Mouse (Mus musculus): ENCODE measurements around the gene Zfp273. TPM values are rescaled to one million over a fixed set of nuclear protein-coding genes. Genes with fewer than 3 reads are reported as not detected.
"Not testable (repeated sequence)": the region's sequence is repeated elsewhere in the genome, so short reads cannot be mapped to it uniquely, and the experiment has no call there.

Zfp273 gene
- polyA plus RNA-seq (2015; fragmentation: Nextera tagmentation; extraction: Ambion mirVana) = 13.3 and 15.0 TPM in 2 replicates

GRCm38 (mm10) chr13:67813710-67814660 lies at the start of gene Zfp273:
Gene Zfp273, plus strand, starts transcription at chr13:67813740.
- no peaks in the 10 kb centered on the region for H3K27me3 ChIP-seq (ENCODE audit: control insufficient read depth, insufficient read depth, low read depth, low read length)
- H3K4me3 ChIP-seq (ENCODE audit: low read depth, low read length) = peak within 1 kb of the TSS; percentile 74
- peak within 1 kb of the TSS; percentile 88 for H3K27ac ChIP-seq (ENCODE audit: low read length)
- ATAC-seq = peak; percentile 97
- H3K4me2 ChIP-seq (ENCODE audit: low read length) = peak within 1 kb of the TSS; percentile 85
- H3K4me1 ChIP-seq (ENCODE audit: control insufficient read depth, insufficient read depth, low read length) = peaks cover 5% of the 10 kb centered on the region; the same call in 1 of the 2 replicates
- peaks cover 13% of the 10 kb centered on the region for H3K9me3 ChIP-seq (replicated peaks; ENCODE audit: control insufficient read depth, low read length, poor library complexity, severe bottlenecking)
- WGBS = 3% methylated on average over 31 of the region's 31 CpGs
- H3K36me3 ChIP-seq (ENCODE audit: control insufficient read depth, insufficient read depth, low read length) = peaks cover 8% of the 10 kb centered on the region
- H3K9ac ChIP-seq (ENCODE audit: low read depth, low read length) = peak within 1 kb of the TSS; percentile 83

DNA sequence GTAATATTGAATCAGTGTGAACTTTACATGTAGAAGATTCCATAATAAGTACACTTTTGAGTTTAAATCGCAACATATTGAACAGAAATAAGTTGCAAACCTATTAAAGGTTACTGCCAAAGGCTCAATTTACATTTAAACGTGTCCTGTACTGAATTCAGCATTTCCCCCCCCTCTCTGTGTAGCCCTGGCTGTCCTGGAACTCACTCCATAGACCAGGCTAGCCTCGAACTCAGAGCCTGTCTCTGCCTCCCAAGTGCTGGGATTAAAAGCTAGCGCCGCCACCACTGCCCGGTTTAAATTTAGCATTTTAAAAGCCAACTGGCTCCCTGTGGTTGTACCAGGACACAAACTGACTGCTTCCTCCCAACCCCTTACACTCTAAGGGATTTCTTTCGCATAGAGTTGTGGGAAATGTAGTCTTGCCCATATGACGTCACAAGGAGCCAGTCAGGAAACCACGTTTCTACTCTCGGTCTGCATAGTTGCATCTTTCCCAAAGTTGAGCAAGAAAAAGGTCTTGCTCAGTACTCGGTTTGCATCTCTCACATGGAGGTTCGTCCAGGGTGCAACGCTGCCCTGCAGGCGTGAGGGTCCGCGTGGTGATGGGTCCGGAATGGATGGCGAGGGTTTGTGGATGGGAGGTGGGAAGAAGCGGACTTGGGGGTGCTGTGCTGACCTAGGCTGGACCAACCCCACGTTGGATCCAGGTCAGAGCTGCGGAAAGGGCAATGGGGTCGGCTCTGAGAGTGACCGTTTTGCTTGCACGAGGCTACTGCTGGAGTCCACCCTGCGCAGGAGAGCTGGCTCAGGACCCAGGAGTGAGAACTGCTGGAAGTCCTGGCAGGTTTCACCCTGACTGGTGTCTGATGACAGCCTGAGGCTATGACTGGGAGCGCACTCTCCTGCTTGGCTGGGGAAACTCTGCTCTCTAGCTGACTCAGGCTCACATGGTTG lies 34.0 kb upstream of the Zfp273 start, which contains the start of gene Zfp493:
TSS of gene Zfp493 (plus strand) at position 429 of the 957 bp plus-strand sequence.
- Histone ChIP-seq H3K4me2 (ENCODE audit: low read length) (peak within 1 kb of the TSS; percentile 88), H3K9me3 (replicated peaks; ENCODE audit: control insufficient read depth, low read length, poor library complexity, severe bottlenecking) (no peaks in the 10 kb centered on the region), H3K4me3 (ENCODE audit: low read depth, low read length) (peak within 1 kb of the TSS; percentile 69), H3K36me3 (ENCODE audit: control insufficient read depth, insufficient read depth, low read length) (no peaks in the 10 kb centered on the region), H3K27ac (ENCODE audit: low read length) (peak within 1 kb of the TSS; percentile 34; the same call in 1 of the 2 replicates), H3K9ac (ENCODE audit: low read depth, low read length) (peak within 1 kb of the TSS; percentile 73), H3K27me3 (ENCODE audit: control insufficient read depth, insufficient read depth, low read depth, low read length) (no peaks in the 10 kb centered on the region), H3K4me1 (ENCODE audit: control insufficient read depth, insufficient read depth, low read length) (peaks cover 3% of the 10 kb centered on the region; the same call in 1 of the 2 replicates)
- peak; percentile 99 for ATAC-seq
- 8% methylated on average over 26 of the region's 26 CpGs for WGBS

DNA sequence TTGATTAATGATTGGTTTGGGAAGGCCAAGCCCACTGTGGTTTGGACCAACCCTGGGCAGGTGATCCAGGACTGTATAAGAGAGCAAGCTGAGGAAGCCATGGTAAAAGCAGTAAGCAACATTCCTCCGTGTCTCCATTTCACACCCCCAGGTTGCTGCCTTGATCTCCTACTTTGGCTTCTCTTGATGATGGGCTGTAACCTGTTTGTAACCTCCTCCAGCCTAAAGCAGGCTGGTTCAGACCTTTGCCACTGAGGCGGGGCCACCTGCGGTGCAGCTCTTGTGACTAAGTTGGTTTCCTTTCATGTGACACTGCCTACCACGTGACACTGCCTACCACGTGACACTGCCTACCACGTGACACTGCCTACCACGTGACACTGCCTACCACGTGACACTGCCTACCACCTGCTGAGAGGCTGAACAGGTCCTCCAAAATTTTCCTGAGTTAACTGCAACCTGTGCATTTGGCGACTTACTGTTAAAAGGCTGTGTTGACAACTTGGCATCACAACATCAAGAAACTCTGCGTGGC lies 21.6 kb upstream of the Zfp273 start:
- Histone ChIP-seq H3K27me3 (ENCODE audit: control insufficient read depth, insufficient read depth, low read depth, low read length) (no peaks in the 10 kb centered on the region), H3K4me3 (ENCODE audit: low read depth, low read length) (no peak overlapping the region), H3K4me2 (ENCODE audit: low read length) (no peak overlapping the region), H3K36me3 (ENCODE audit: control insufficient read depth, insufficient read depth, low read length) (peaks cover 13% of the 10 kb centered on the region), H3K9ac (ENCODE audit: low read depth, low read length) (no peak overlapping the region), H3K4me1 (ENCODE audit: control insufficient read depth, insufficient read depth, low read length) (no peaks in the 10 kb centered on the region), H3K9me3 (replicated peaks; ENCODE audit: control insufficient read depth, low read length, poor library complexity, severe bottlenecking) (no peaks in the 10 kb centered on the region), H3K27ac (ENCODE audit: low read length) (no peak overlapping the region)
- ATAC-seq = no peak
- 93% methylated on average over 10 of the region's 10 CpGs for WGBS

DNA sequence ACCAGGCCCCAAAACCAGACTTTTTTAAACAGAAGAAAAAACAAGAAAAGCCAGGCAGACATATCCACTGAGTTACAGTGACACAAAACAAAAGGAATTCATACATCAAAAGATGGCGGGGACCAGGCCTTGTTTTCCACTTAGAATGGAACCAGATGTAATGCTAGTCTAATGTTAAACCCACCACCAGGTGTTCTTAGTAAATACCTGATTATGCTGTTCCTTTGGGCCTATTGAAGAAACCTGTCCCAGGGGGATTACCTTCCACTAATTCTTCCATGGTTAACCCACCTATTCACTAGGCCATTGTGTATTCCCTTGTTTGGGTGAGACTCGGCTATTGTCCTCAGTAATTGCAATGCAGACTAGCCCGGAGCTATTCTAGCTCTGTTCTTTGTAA lies 14.9 kb upstream of the Zfp273 start:
- Histone ChIP-seq H3K4me2 (ENCODE audit: low read length) (no peak overlapping the region), H3K27me3 (ENCODE audit: control insufficient read depth, insufficient read depth, low read depth, low read length) (no peaks in the 10 kb centered on the region), H3K4me3 (ENCODE audit: low read depth, low read length) (no peak overlapping the region), H3K9ac (ENCODE audit: low read depth, low read length) (no peak overlapping the region), H3K36me3 (ENCODE audit: control insufficient read depth, insufficient read depth, low read length) (no peaks in the 10 kb centered on the region), H3K9me3 (replicated peaks; ENCODE audit: control insufficient read depth, low read length, poor library complexity, severe bottlenecking) (no peaks in the 10 kb centered on the region), H3K4me1 (ENCODE audit: control insufficient read depth, insufficient read depth, low read length) (no peaks in the 10 kb centered on the region), H3K27ac (ENCODE audit: low read length) (no peak overlapping the region)
- no peak for ATAC-seq
- 66% methylated on average over 3 of the region's 3 CpGs for WGBS

DNA sequence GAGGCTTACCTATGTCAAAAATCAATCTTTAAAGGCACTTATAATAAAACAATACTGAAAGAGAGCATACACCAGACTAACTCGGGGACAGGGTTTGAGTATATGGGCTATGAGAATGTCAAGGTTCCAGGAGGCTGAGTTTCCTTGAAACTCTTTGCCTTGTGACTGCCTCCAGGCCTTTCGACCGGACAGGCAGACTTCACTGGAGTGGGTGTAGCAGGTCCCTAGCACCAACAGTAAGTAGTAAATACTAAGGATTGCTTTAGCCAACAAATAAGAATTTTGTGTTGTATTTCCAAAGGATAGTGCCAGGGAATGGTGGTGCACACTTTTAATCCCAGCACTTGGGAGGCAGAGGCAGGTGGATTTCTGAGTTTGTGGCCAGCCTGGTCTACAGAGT lies 14.4 kb upstream of the Zfp273 start:
- not testable (repeated sequence) for ATAC-seq; H3K4me1 ChIP-seq (ENCODE audit: control insufficient read depth, insufficient read depth, low read length); H3K9ac ChIP-seq (ENCODE audit: low read depth, low read length); H3K27ac ChIP-seq (ENCODE audit: low read length); H3K4me3 ChIP-seq (ENCODE audit: low read depth, low read length); H3K27me3 ChIP-seq (ENCODE audit: control insufficient read depth, insufficient read depth, low read depth, low read length); H3K9me3 ChIP-seq (replicated peaks; ENCODE audit: control insufficient read depth, low read length, poor library complexity, severe bottlenecking); H3K36me3 ChIP-seq (ENCODE audit: control insufficient read depth, insufficient read depth, low read length); H3K4me2 ChIP-seq (ENCODE audit: low read length)
- WGBS = 89% methylated on average over 3 of the region's 3 CpGs

DNA sequence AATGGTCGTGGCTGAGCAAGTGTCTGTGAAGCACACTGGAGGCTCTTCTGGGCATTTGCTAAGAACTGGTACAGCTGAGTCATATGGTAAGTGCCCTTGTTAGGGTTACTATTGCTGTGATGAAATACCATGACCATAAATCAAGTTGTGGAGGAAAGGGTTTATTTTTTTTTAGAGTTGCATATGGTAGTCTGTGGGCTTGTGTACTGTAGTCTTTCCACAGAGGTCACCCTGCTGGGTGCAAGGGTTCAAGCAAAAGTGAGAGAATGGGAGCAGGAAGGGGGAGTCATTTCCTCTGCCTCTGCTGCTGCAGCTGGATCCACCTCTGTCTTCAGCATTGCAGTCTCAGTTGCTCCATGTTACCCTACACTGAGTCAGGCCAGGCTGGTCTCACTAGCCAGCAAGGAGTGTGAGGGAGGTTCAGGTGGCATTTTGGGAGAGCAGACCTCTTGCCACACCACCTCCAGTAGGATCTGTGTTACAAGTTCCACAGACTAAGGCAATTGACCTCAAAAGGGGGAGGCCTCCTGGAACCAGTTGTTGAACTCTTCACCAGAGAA lies 1.8 kb upstream of the Zfp273 start:
- no peak overlapping the region for H3K9ac ChIP-seq (ENCODE audit: low read depth, low read length)
- WGBS = 76% methylated on average over 1 of the region's 1 CpGs
- peaks cover 5% of the 10 kb centered on the region; the same call in 1 of the 2 replicates for H3K4me1 ChIP-seq (ENCODE audit: control insufficient read depth, insufficient read depth, low read length)
- no peak overlapping the region for H3K4me3 ChIP-seq (ENCODE audit: low read depth, low read length)
- H3K9me3 ChIP-seq (replicated peaks; ENCODE audit: control insufficient read depth, low read length, poor library complexity, severe bottlenecking) = no peaks in the 10 kb centered on the region
- no peak overlapping the region for H3K27ac ChIP-seq (ENCODE audit: low read length)
- no peak for ATAC-seq
- no peaks in the 10 kb centered on the region for H3K36me3 ChIP-seq (ENCODE audit: control insufficient read depth, insufficient read depth, low read length)
- no peaks in the 10 kb centered on the region for H3K27me3 ChIP-seq (ENCODE audit: control insufficient read depth, insufficient read depth, low read depth, low read length)
- H3K4me2 ChIP-seq (ENCODE audit: low read length) = no peak overlapping the region

GRCm38 (mm10) chr13:67812961-67813709 lies 405 bp upstream of the Zfp273 start:
- peaks cover 6% of the 10 kb centered on the region; the same call in 1 of the 2 replicates for H3K9me3 ChIP-seq (replicated peaks; ENCODE audit: control insufficient read depth, low read length, poor library complexity, severe bottlenecking)
- H3K36me3 ChIP-seq (ENCODE audit: control insufficient read depth, insufficient read depth, low read length) = peaks cover 3% of the 10 kb centered on the region; the same call in 1 of the 2 replicates
- peak overlapping the region; percentile 85 for H3K4me2 ChIP-seq (ENCODE audit: low read length)
- peak overlapping the region; percentile 88; the same call in 1 of the 2 replicates for H3K27ac ChIP-seq (ENCODE audit: low read length)
- H3K4me1 ChIP-seq (ENCODE audit: control insufficient read depth, insufficient read depth, low read length) = peaks cover 5% of the 10 kb centered on the region; the same call in 1 of the 2 replicates
- H3K27me3 ChIP-seq (ENCODE audit: control insufficient read depth, insufficient read depth, low read depth, low read length) = no peaks in the 10 kb centered on the region
- 78% methylated on average over 8 of the region's 8 CpGs for WGBS
- peak overlapping the region; percentile 74 for H3K4me3 ChIP-seq (ENCODE audit: low read depth, low read length)
- no peak overlapping the region; the same call in 1 of the 2 replicates for H3K9ac ChIP-seq (ENCODE audit: low read depth, low read length)
- ATAC-seq = peak; percentile 59; the same call in 1 of the 2 replicates
